Mouse (Mus musculus): ENCODE data around the gene Pold1. TPM values are rescaled to one million over a fixed set of nuclear protein-coding genes. Genes with fewer than 3 reads are reported as not detected.

Pold1 gene
- polyA plus RNA-seq, 1 experiment from 2014 or later: 40.1 TPM

DNA sequence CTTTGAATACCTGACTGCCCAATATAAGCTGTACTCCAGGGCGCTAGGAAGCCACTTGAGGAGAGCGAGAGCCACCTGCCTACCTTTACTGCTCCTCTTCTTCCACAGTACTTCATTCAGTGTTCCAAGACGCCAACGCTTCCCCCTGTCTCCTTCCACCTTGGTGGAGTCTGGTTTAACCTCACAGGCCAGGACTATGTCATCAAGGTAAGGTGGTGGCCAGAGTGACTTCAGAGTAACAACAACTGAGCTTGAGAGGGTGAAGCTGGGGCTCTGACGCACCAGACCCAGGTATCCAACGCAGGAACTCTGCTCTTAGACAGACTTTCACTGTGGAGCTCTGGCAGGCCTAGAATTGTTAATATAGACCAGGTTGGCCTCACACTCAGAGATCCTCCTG is 37.0 kb upstream of the Pold1 start:
- no peaks in the 10 kb centered on the region for H3K9me3 ChIP-seq (replicated peaks; ENCODE audit: control insufficient read depth, low read length)
- H3K27me3 ChIP-seq (ENCODE audit: control insufficient read depth, insufficient read depth, low read length): peaks cover 55% of the 10 kb centered on the region
- H3K4me3 ChIP-seq (ENCODE audit: low read depth, low read length): no peak overlapping the region
- no peak overlapping the region for H3K27ac ChIP-seq (ENCODE audit: low read depth, low read length)
- no peaks in the 10 kb centered on the region for H3K36me3 ChIP-seq (ENCODE audit: control insufficient read depth, insufficient read depth, low read length)
- no peak overlapping the region for H3K9ac ChIP-seq (ENCODE audit: low read depth, low read length)
- no peak for ATAC-seq (replicated peaks; ENCODE audit: insufficient number of reproducible peaks, low FRiP score, low TSS enrichment)
- no peak overlapping the region for H3K4me2 ChIP-seq
- WGBS (ENCODE audit: insufficient replicate concordance): 77% methylated on average over 6 of the region's 6 CpGs
- H3K4me1 ChIP-seq (ENCODE audit: control insufficient read depth, insufficient read depth, low read length): no peaks in the 10 kb centered on the region; the same call in none of the 2 replicates

DNA sequence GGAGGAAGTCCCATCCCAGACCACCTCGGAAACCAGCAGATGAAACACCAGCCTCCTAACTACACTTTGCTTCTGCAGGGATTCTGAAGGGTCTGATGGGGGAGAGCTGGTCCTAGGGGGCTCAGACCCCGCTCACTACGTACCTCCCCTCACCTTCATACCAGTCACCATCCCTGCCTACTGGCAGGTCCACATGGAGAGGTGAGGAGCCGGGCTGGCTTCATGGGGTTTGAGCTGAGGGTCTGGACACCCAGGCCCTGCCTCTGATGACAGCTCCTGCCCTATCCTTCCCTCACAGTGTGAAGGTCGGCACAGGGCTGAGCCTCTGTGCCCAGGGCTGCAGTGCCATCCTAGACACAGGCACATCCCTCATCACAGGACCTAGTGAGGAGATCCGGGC is 36.3 kb upstream of the Pold1 start:
- Histone ChIP-seq H3K9ac (ENCODE audit: low read depth, low read length) (no peak overlapping the region), H3K36me3 (ENCODE audit: control insufficient read depth, insufficient read depth, low read length) (no peaks in the 10 kb centered on the region), H3K4me2 (no peak overlapping the region), H3K27me3 (ENCODE audit: control insufficient read depth, insufficient read depth, low read length) (peaks cover 48% of the 10 kb centered on the region), H3K4me1 (ENCODE audit: control insufficient read depth, insufficient read depth, low read length) (no peaks in the 10 kb centered on the region; the same call in none of the 2 replicates), H3K4me3 (ENCODE audit: low read depth, low read length) (no peak overlapping the region), H3K27ac (ENCODE audit: low read depth, low read length) (no peak overlapping the region), H3K9me3 (replicated peaks; ENCODE audit: control insufficient read depth, low read length) (no peaks in the 10 kb centered on the region)
- ATAC-seq (replicated peaks; ENCODE audit: insufficient number of reproducible peaks, low FRiP score, low TSS enrichment): no peak
- 78% methylated on average over 6 of the region's 6 CpGs for WGBS (ENCODE audit: insufficient replicate concordance)

- no peaks in the 10 kb centered on the region for H3K9me3 ChIP-seq (replicated peaks; ENCODE audit: control insufficient read depth, low read length)
- H3K27ac ChIP-seq (ENCODE audit: low read depth, low read length): no peak overlapping the region
- H3K9ac ChIP-seq (ENCODE audit: low read depth, low read length): no peak overlapping the region
- H3K4me3 ChIP-seq (ENCODE audit: low read depth, low read length): no peak overlapping the region
- no peaks in the 10 kb centered on the region for H3K36me3 ChIP-seq (ENCODE audit: control insufficient read depth, insufficient read depth, low read length)
- no peak overlapping the region for H3K4me2 ChIP-seq
- H3K27me3 ChIP-seq (ENCODE audit: control insufficient read depth, insufficient read depth, low read length): peaks cover 43% of the 10 kb centered on the region
- ATAC-seq (replicated peaks; ENCODE audit: insufficient number of reproducible peaks, low FRiP score, low TSS enrichment): no peak
- no peaks in the 10 kb centered on the region; the same call in none of the 2 replicates for H3K4me1 ChIP-seq (ENCODE audit: control insufficient read depth, insufficient read depth, low read length)
- 67% methylated on average over 4 of the region's 4 CpGs for WGBS (ENCODE audit: insufficient replicate concordance)
These were observed 35.7 kb upstream of the Pold1 start for GRCm38 (mm10) chr7:44584265-44584804.

- H3K4me1 ChIP-seq (ENCODE audit: control insufficient read depth, insufficient read depth, low read length): no peaks in the 10 kb centered on the region
- no peak overlapping the region for H3K4me2 ChIP-seq
- ATAC-seq (replicated peaks; ENCODE audit: insufficient number of reproducible peaks, low FRiP score, low TSS enrichment): no peak
- no peak overlapping the region for H3K4me3 ChIP-seq (ENCODE audit: low read depth, low read length)
- WGBS (ENCODE audit: insufficient replicate concordance): 69% methylated on average over 1 of the region's 1 CpGs
- no peaks in the 10 kb centered on the region for H3K9me3 ChIP-seq (replicated peaks; ENCODE audit: control insufficient read depth, low read length)
- no peaks in the 10 kb centered on the region for H3K36me3 ChIP-seq (ENCODE audit: control insufficient read depth, insufficient read depth, low read length)
- H3K27ac ChIP-seq (ENCODE audit: low read depth, low read length): no peak overlapping the region
- no peak overlapping the region for H3K9ac ChIP-seq (ENCODE audit: low read depth, low read length)
- peaks cover 31% of the 10 kb centered on the region for H3K27me3 ChIP-seq (ENCODE audit: control insufficient read depth, insufficient read depth, low read length)
These were observed 34.5 kb upstream of the Pold1 start for GRCm38 (mm10) chr7:44583146-44583545.

GRCm38 (mm10) chr7:44582709-44583108 is 34.1 kb upstream of the Pold1 start:
- no peak overlapping the region for H3K4me2 ChIP-seq
- no peak overlapping the region for H3K27ac ChIP-seq (ENCODE audit: low read depth, low read length)
- H3K9me3 ChIP-seq (replicated peaks; ENCODE audit: control insufficient read depth, low read length): no peaks in the 10 kb centered on the region
- ATAC-seq (replicated peaks; ENCODE audit: insufficient number of reproducible peaks, low FRiP score, low TSS enrichment): no peak
- peaks cover 27% of the 10 kb centered on the region for H3K27me3 ChIP-seq (ENCODE audit: control insufficient read depth, insufficient read depth, low read length)
- H3K4me3 ChIP-seq (ENCODE audit: low read depth, low read length): no peak overlapping the region
- WGBS (ENCODE audit: insufficient replicate concordance): 65% methylated on average over 5 of the region's 5 CpGs
- H3K4me1 ChIP-seq (ENCODE audit: control insufficient read depth, insufficient read depth, low read length): no peaks in the 10 kb centered on the region
- no peaks in the 10 kb centered on the region for H3K36me3 ChIP-seq (ENCODE audit: control insufficient read depth, insufficient read depth, low read length)
- H3K9ac ChIP-seq (ENCODE audit: low read depth, low read length): no peak overlapping the region

- Histone ChIP-seq H3K36me3 (ENCODE audit: control insufficient read depth, insufficient read depth, low read length) (no peaks in the 10 kb centered on the region), H3K27me3 (ENCODE audit: control insufficient read depth, insufficient read depth, low read length) (peaks cover 16% of the 10 kb centered on the region), H3K4me1 (ENCODE audit: control insufficient read depth, insufficient read depth, low read length) (no peaks in the 10 kb centered on the region), H3K4me2 (no peak overlapping the region), H3K9ac (ENCODE audit: low read depth, low read length) (no peak overlapping the region), H3K9me3 (replicated peaks; ENCODE audit: control insufficient read depth, low read length) (no peaks in the 10 kb centered on the region), H3K27ac (ENCODE audit: low read depth, low read length) (no peak overlapping the region), H3K4me3 (ENCODE audit: low read depth, low read length) (no peak overlapping the region)
- ATAC-seq (replicated peaks; ENCODE audit: insufficient number of reproducible peaks, low FRiP score, low TSS enrichment): no peak
- 48% methylated on average over 6 of the region's 6 CpGs for WGBS (ENCODE audit: insufficient replicate concordance)
These were observed 33.0 kb upstream of the Pold1 start for GRCm38 (mm10) chr7:44581637-44582036.

- no peak overlapping the region for H3K4me2 ChIP-seq
- no peak overlapping the region for H3K27ac ChIP-seq (ENCODE audit: low read depth, low read length)
- H3K27me3 ChIP-seq (ENCODE audit: control insufficient read depth, insufficient read depth, low read length): no peaks in the 10 kb centered on the region; the same call in 1 of the 2 replicates
- WGBS (ENCODE audit: insufficient replicate concordance): 39% methylated on average over 5 of the region's 5 CpGs
- no peaks in the 10 kb centered on the region for H3K9me3 ChIP-seq (replicated peaks; ENCODE audit: control insufficient read depth, low read length)
- H3K4me1 ChIP-seq (ENCODE audit: control insufficient read depth, insufficient read depth, low read length): no peaks in the 10 kb centered on the region
- no peaks in the 10 kb centered on the region for H3K36me3 ChIP-seq (ENCODE audit: control insufficient read depth, insufficient read depth, low read length)
- ATAC-seq (replicated peaks; ENCODE audit: insufficient number of reproducible peaks, low FRiP score, low TSS enrichment): no peak
- H3K4me3 ChIP-seq (ENCODE audit: low read depth, low read length): no peak overlapping the region
- H3K9ac ChIP-seq (ENCODE audit: low read depth, low read length): no peak overlapping the region
These were observed 27.7 kb upstream of the Pold1 start for GRCm38 (mm10) chr7:44576333-44576844.

- H3K4me1 ChIP-seq (ENCODE audit: control insufficient read depth, insufficient read depth, low read length): no peaks in the 10 kb centered on the region
- H3K36me3 ChIP-seq (ENCODE audit: control insufficient read depth, insufficient read depth, low read length): no peaks in the 10 kb centered on the region
- ATAC-seq (replicated peaks; ENCODE audit: insufficient number of reproducible peaks, low FRiP score, low TSS enrichment): no peak
- H3K9ac ChIP-seq (ENCODE audit: low read depth, low read length): no peak overlapping the region
- 76% methylated on average over 5 of the region's 5 CpGs for WGBS (ENCODE audit: insufficient replicate concordance)
- H3K27ac ChIP-seq (ENCODE audit: low read depth, low read length): no peak overlapping the region
- 0 out of 2 replicates have a peak, but pooled peaks cover 2% of the 10 kb centered on the region for H3K27me3 ChIP-seq (ENCODE audit: control insufficient read depth, insufficient read depth, low read length)
- no peak overlapping the region for H3K4me2 ChIP-seq
- H3K4me3 ChIP-seq (ENCODE audit: low read depth, low read length): no peak overlapping the region
- no peaks in the 10 kb centered on the region for H3K9me3 ChIP-seq (replicated peaks; ENCODE audit: control insufficient read depth, low read length)
These were observed 24.4 kb upstream of the Pold1 start for GRCm38 (mm10) chr7:44572956-44573484.

DNA sequence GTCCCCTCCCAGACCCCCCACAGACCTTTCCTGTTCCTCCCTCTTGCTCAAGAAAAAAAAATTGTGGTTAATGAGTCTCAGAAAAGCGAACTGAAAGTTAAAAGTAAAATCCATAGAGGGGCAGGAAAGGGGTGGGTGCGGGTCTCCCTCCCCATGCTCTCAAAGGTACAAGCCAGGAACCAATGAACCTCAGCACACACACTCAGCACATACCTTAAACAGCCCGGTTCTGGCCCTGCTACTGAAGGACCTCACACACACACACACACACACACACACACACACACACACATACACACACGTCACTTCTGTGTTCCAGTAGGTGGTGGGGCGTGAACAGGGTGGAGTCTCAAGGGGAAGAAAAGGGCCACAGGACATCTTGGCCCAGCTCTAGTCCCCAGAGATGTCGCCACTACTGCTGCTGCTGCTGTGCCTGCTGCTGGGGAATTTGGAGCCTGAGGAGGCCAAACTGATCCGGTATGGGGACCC is 23.6 kb upstream of the Pold1 start, which contains the start of gene Napsa:
Napsa (plus strand) TSS at position 168 of the 489 bp plus-strand sequence.
- H3K27ac ChIP-seq (ENCODE audit: low read depth, low read length): no peak within 1 kb of the TSS
- no peaks in the 10 kb centered on the region for H3K36me3 ChIP-seq (ENCODE audit: control insufficient read depth, insufficient read depth, low read length)
- no peak within 1 kb of the TSS for H3K4me3 ChIP-seq (ENCODE audit: low read depth, low read length)
- H3K27me3 ChIP-seq (ENCODE audit: control insufficient read depth, insufficient read depth, low read length): peaks cover 2% of the 10 kb centered on the region; the same call in 1 of the 2 replicates
- no peaks in the 10 kb centered on the region for H3K9me3 ChIP-seq (replicated peaks; ENCODE audit: control insufficient read depth, low read length)
- no peak within 1 kb of the TSS for H3K4me2 ChIP-seq
- no peaks in the 10 kb centered on the region for H3K4me1 ChIP-seq (ENCODE audit: control insufficient read depth, insufficient read depth, low read length)
- no peak within 1 kb of the TSS for H3K9ac ChIP-seq (ENCODE audit: low read depth, low read length)
- WGBS (ENCODE audit: insufficient replicate concordance): 36% methylated on average over 7 of the region's 7 CpGs
- no peak for ATAC-seq (replicated peaks; ENCODE audit: insufficient number of reproducible peaks, low FRiP score, low TSS enrichment)
